Mouse (Mus musculus) megakaryocyte, adult 5-6 weeks (primary cell): ENCODE measurements around the gene Entpd5. TPM values are rescaled to one million over a fixed set of nuclear protein-coding genes. Genes with fewer than 3 reads are reported as not detected.
A peak's percentile ranks its signal among the peaks of the same experiment; 100 is the strongest.

Experiments
- ATAC-seq: 2 replicates; pipeline ENCODE4 v1.8.0; 2016; ENCODE audit warnings: mild to moderate bottlenecking, inconsistent platforms; ENCODE audit not compliant: poor library complexity, severe bottlenecking
- total RNA-seq, 2 experiments: library from RNA; stranded (forward) in 1 of 2; stranded (reverse) in 1 of 2; fragments of 153-499, 151-499 nt in 1 of 2; fragments of 221-1000, 200-1000 nt in 1 of 2; gene quantifications; 2 replicates each; pipeline versions ENCODE4 v1.2.3 to v1.2.4; 2015 to 2017

Gene Entpd5
- 8.8 and 11.0 TPM in 2 replicates for total RNA-seq (2015)
- 10.5 and 11.2 TPM in 2 replicates for total RNA-seq (2017)

GRCm38 (mm10) chr12:84408819-84409507, at the start of gene Entpd5, which contains the start of gene Bbof1:
TSS of gene Entpd5 (minus strand) at chr12:84409029.
TSS of gene Bbof1 (plus strand) at chr12:84409071.
- ATAC-seq = peak; percentile 88

GRCm38 (mm10) chr12:84456911-84457310, 48.1 kb upstream of the Entpd5 start:
- no peak for ATAC-seq

- ATAC-seq = no peak
Measured at GRCm38 (mm10) chr12:84451801-84452200, 43.0 kb upstream of the Entpd5 start.

GRCm38 (mm10) chr12:84450718-84451646, 42.2 kb upstream of the Entpd5 start, which contains the start of the genes Aldh6a1 and Lin52:
TSS of gene Aldh6a1 (minus strand) at chr12:84451004.
TSS of gene Lin52 (plus strand) at chr12:84451422.
- peak; percentile 92 for ATAC-seq

- ATAC-seq = no peak
Measured at GRCm38 (mm10) chr12:84450351-84450717, 41.5 kb upstream of the Entpd5 start.

GRCm38 (mm10) chr12:84449887-84450286, 41.1 kb upstream of the Entpd5 start:
- ATAC-seq = no peak

- ATAC-seq = no peak
Measured at GRCm38 (mm10) chr12:84448181-84448580, 39.4 kb upstream of the Entpd5 start.

GRCm38 (mm10) chr12:84447386-84447785, 38.6 kb upstream of the Entpd5 start:
- ATAC-seq = no peak

GRCm38 (mm10) chr12:84442526-84442925, 33.7 kb upstream of the Entpd5 start:
- ATAC-seq = no peak

- no peak for ATAC-seq
Measured at GRCm38 (mm10) chr12:84438697-84439096, 29.9 kb upstream of the Entpd5 start.

- no peak for ATAC-seq
Measured at GRCm38 (mm10) chr12:84429825-84430224, 21.0 kb upstream of the Entpd5 start.

GRCm38 (mm10) chr12:84423990-84424389, 15.2 kb upstream of the Entpd5 start:
- no peak for ATAC-seq

GRCm38 (mm10) chr12:84417605-84417922, 8.7 kb upstream of the Entpd5 start:
- ATAC-seq = no peak

GRCm38 (mm10) chr12:84416834-84417604, 8.2 kb upstream of the Entpd5 start, which contains the start of gene Rnf113a2:
TSS of gene Rnf113a2 (plus strand) at chr12:84417196.
- peak; percentile 100 for ATAC-seq

GRCm38 (mm10) chr12:84407874-84408818, 683 bp downstream of the Entpd5 start:
- ATAC-seq = peak; percentile 82

- no peak for ATAC-seq
Measured at GRCm38 (mm10) chr12:84407259-84407658, 1.6 kb downstream of the Entpd5 start.

- ATAC-seq = no peak
Measured at GRCm38 (mm10) chr12:84404541-84404940, 4.3 kb downstream of the Entpd5 start.

GRCm38 (mm10) chr12:84402923-84403322, 5.9 kb downstream of the Entpd5 start:
- no peak for ATAC-seq

GRCm38 (mm10) chr12:84400653-84401052, 8.2 kb downstream of the Entpd5 start:
- ATAC-seq = no peak

- no peak for ATAC-seq
Measured at GRCm38 (mm10) chr12:84400068-84400467, 8.8 kb downstream of the Entpd5 start.
